Mouse (Mus musculus) gastrocnemius, postnatal 36 days (tissue): Measurements from ENCODE around the gene Olfr1290. TPM values are rescaled to one million over a fixed set of nuclear protein-coding genes. Genes with fewer than 3 reads are reported as not detected.

Experiments used
- DNase-seq, 2 experiments: peaks; one replicate each; pipeline ENCODE4 v3.0.0; 2022
- intact Hi-C: fragments of 180-260 bp; cut with DNase I; formaldehyde crosslinking; loops from one replicate; pipeline ENCODE4 v1.15.1; 2025
- long read RNA-seq, 2 experiments: library from polyadenylated mRNA; stranded (forward); transcript quantifications; one replicate each; pipeline ENCODE4 v2.0.0; 2021
- total RNA-seq, 2 experiments: library from RNA; stranded (reverse); gene quantifications; 2 replicates each; pipeline ENCODE4 v1.2.3; 2021

The Olfr1290 gene
- not detected for total RNA-seq
- long read RNA-seq, experiment 1: 0 reads
- long read RNA-seq, experiment 2: 0 reads

GRCm38 (mm10) chr2:111493729-111494128, at the start of gene Olfr1290:
TSS of gene Olfr1290 (minus strand) at chr2:111493829.
- intact Hi-C loops: no loop called here
- DNase-seq: no peak

DNA sequence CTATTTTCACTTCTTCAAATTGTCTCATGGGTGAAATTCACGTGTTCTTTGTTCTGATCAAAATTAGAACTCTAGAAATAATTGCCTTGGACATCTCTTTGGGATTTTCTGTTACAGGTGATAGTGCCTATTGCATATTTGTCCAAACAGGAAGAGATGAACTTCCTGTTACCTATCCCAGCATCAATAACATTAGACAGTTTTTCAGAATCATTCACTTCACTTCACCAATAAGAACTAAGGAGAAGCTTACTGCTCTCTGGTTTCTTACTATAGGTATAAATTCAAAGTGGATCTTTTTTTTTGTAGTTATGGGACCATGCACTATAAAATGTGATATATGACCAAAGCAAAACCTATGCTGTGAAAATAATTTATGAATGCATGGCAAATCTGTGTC, 46.6 kb upstream of the Olfr1290 start, which contains the start of gene Olfr1294:
Gene Olfr1294, minus strand, starts transcription at position 101 of the 400 bp plus-strand sequence.
- intact Hi-C loops: no loop called here
- no peak for DNase-seq

GRCm38 (mm10) chr2:111524903-111525302, 31.3 kb upstream of the Olfr1290 start, which contains the start of gene Olfr1293-ps:
TSS of gene Olfr1293-ps (plus strand) at chr2:111525203.
- DNase-seq: no peak
- intact Hi-C loops: no loop called here

DNA sequence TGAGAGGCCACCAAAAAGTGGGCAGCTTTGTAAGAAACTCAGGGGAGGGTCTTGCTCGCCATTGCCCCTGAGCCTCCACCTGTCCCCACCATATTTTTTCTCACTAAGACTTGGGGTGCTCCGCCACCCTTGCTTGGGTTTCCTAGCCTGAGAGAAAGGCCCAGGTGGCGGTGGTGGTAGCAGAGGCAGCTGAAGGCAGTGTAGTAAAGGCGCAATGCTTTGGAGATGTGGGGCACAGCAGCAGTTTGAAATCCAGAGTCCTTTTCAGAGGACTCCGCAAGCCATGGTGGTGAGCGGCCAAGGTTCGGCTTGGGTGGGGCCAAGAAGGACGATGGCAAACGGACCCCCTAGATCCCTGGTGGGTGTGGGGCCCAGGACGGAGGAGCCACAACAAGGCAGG, 23.8 kb upstream of the Olfr1290 start:
- intact Hi-C loops: no loop called here
- no peak for DNase-seq

DNA sequence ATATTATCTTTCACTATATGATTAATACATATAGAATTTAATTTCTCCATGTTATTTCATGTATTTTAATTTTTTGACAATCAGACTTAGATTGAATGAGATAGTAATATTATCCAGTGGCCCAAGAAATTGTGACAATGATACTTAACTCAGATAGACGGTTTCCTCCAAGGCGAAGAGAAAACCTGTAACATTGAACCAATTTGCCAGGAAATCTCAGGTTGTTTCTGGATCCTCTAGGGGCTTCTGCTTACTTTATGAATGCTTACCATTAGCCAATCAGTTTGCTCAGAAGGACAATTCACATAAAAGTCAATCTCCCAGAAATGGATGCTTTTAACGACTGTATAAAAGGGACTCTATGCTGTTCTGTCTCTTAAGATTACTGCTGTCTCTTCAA, 3.3 kb upstream of the Olfr1290 start, which contains the start of gene Olfr1291-ps1:
Gene Olfr1291-ps1, plus strand, starts transcription at position 301 of the 400 bp plus-strand sequence.
- DNase-seq: no peak
- intact Hi-C loops: no loop called here

GRCm38 (mm10) chr2:111480519-111480918, 13.1 kb downstream of the Olfr1290 start, which contains the start of gene Olfr1289:
TSS of gene Olfr1289 (plus strand) at chr2:111480819.
- intact Hi-C loops: no loop called here
- DNase-seq: no peak

DNA sequence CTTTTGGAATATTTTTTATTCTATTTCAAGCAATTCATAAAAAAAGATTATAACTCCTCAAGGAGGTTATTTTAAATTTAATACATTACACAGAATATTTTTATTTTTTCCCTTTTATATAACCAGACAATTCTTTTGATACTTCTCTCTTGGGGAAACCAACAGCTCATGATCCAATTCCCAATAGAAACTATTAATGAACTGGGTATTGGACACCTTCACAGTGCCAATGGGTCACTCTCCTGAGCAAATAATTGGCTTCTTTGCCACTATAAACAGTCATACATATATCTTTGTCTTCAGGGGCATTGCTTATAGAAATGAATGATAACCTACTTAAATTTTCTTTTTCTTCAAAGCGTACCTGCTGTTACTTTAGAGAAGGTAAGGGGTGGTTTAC, 19.8 kb downstream of the Olfr1290 start, which contains the start of gene Olfr1288:
Gene Olfr1288, plus strand, starts transcription at position 301 of the 400 bp plus-strand sequence.
- intact Hi-C loops: no loop called here
- no peak for DNase-seq

- intact Hi-C loops: no loop called here
- DNase-seq: no peak
Observed at GRCm38 (mm10) chr2:111448842-111449241, 44.8 kb downstream of the Olfr1290 start, which contains the start of gene Olfr1287. TSS of gene Olfr1287 (plus strand) at chr2:111449142.

Other genes with a start within 250 kb of the Olfr1290 start
- gene Olfr1276, start 239.3 kb downstream of the Olfr1290 start, total RNA-seq: not detected
- gene Olfr1277, start 219.7 kb downstream of the Olfr1290 start, total RNA-seq: not detected
- not detected for gene Olfr1278, start 203.7 kb downstream of the Olfr1290 start, total RNA-seq
- not detected for gene Olfr1279, start 193.2 kb downstream of the Olfr1290 start, total RNA-seq
- not detected for gene Olfr1280, start 179.8 kb downstream of the Olfr1290 start, total RNA-seq
- not detected for gene Olfr1281, start 167.3 kb downstream of the Olfr1290 start, total RNA-seq
- not detected for gene Olfr1282, start 157.8 kb downstream of the Olfr1290 start, total RNA-seq
- not detected for gene Olfr1283, start 127.0 kb downstream of the Olfr1290 start, total RNA-seq
- not detected for gene Olfr1284, start 118.3 kb downstream of the Olfr1290 start, total RNA-seq
- gene Olfr1286, start 70.7 kb downstream of the Olfr1290 start, total RNA-seq: not detected
- gene Olfr1287, start 44.7 kb downstream of the Olfr1290 start, total RNA-seq: not detected
- gene Olfr1288, start 19.7 kb downstream of the Olfr1290 start, total RNA-seq: not detected
- not detected for gene Olfr1289, start 13.0 kb downstream of the Olfr1290 start, total RNA-seq
- gene Olfr1291-ps1, start 3.4 kb upstream of the Olfr1290 start, total RNA-seq: not detected
- gene Olfr1293-ps, start 31.4 kb upstream of the Olfr1290 start, total RNA-seq: not detected
- not detected for gene Olfr1294, start 46.5 kb upstream of the Olfr1290 start, total RNA-seq
- gene Olfr1295, start 75.9 kb upstream of the Olfr1290 start, total RNA-seq: not detected
- not detected for gene Olfr1297, start 132.7 kb upstream of the Olfr1290 start, total RNA-seq
- gene Olfr1298, start 155.4 kb upstream of the Olfr1290 start, total RNA-seq: not detected
- gene Olfr1299, start 167.6 kb upstream of the Olfr1290 start, total RNA-seq: not detected